Mouse (Mus musculus) embryonic facial prominence, embryonic 15.5 days (tissue): ENCODE results near the gene Ccdc174. TPM values are rescaled to one million over a fixed set of nuclear protein-coding genes. Genes with fewer than 3 reads are reported as not detected.

Source experiments
- ATAC-seq: fragments of 200-750 bp; cut with Nextera tagmentation; 2 replicates; pipeline ENCODE4 v1.8.0; 2017; ENCODE audit warnings: low read depth, moderate TSS enrichment; ENCODE audit not compliant: insufficient number of reproducible peaks, low FRiP score, low TSS enrichment
- H3K27ac ChIP-seq: fragments of 300-500 bp; sonication (generic); replicated peaks from 2 replicates; pipeline ENCODE4 v1.5.1; 2015; ENCODE audit warnings: mild to moderate bottlenecking, inconsistent platforms
- H3K27me3 ChIP-seq: fragments of 300-500 bp; sonication (generic); 2 replicates; pipeline ENCODE4 v1.6.1; 2015; ENCODE audit warnings: inconsistent platforms
- H3K36me3 ChIP-seq: fragments of 300-500 bp; sonication (generic); 2 replicates; pipeline ENCODE4 v1.6.1; 2015; ENCODE audit warnings: mild to moderate bottlenecking, inconsistent platforms
- H3K4me1 ChIP-seq: fragments of 300-500 bp; sonication (generic); 2 replicates; pipeline ENCODE4 v1.6.1; 2015; ENCODE audit warnings: inconsistent platforms
- H3K4me2 ChIP-seq: fragments of 300-500 bp; sonication (generic); replicated peaks from 2 replicates; pipeline ENCODE4 v1.6.1; 2015; ENCODE audit warnings: mild to moderate bottlenecking, inconsistent platforms
- H3K4me3 ChIP-seq: fragments of 300-500 bp; sonication (generic); replicated peaks from 2 replicates; pipeline ENCODE4 v1.5.1; 2015; ENCODE audit warnings: mild to moderate bottlenecking, inconsistent platforms
- H3K9ac ChIP-seq: fragments of 300-500 bp; sonication (generic); 2 replicates; pipeline ENCODE4 v1.6.1; 2015; ENCODE audit warnings: inconsistent platforms
- H3K9me3 ChIP-seq: fragments of 300-500 bp; sonication (generic); replicated peaks from 2 replicates; pipeline ENCODE4 v1.6.1; 2016; ENCODE audit warnings: inconsistent platforms
- WGBS: fragments of 180-500 bp; shearing (Covaris S2); methylation state at CpG from one replicate; pipeline ENCODE4 v1.1.7; 2015; 5-methylcytosine and 5-hydroxymethylcytosine counted together
- polyA plus RNA-seq: library from polyadenylated mRNA; unstranded; fragments of >200 nt; fragmentation: Nextera tagmentation; extraction: Ambion mirVana; gene quantifications from 2 replicates; pipeline ENCODE4 v1.2.1, GENCODE M21; 2015

The Ccdc174 gene
- polyA plus RNA-seq, 1 experiment from 2014 or later: 31.8 TPM

GRCm38 (mm10) chr6:91931231-91931630 lies 53.4 kb downstream of the Ccdc174 start:
- ATAC-seq: no peak
- 48% methylated on average over 5 of the region's 5 CpGs for WGBS
- no peaks in the 10 kb centered on the region for H3K27me3 ChIP-seq
- no peak overlapping the region for H3K9ac ChIP-seq
- H3K36me3 ChIP-seq: no peaks in the 10 kb centered on the region
- no peak overlapping the region for H3K4me3 ChIP-seq
- H3K9me3 ChIP-seq: no peaks in the 10 kb centered on the region
- no peak overlapping the region for H3K4me2 ChIP-seq
- H3K27ac ChIP-seq: no peak overlapping the region
- H3K4me1 ChIP-seq: 0 out of 2 replicates have a peak, but pooled peaks cover 6% of the 10 kb centered on the region

GRCm38 (mm10) chr6:91938491-91938890 lies 60.6 kb downstream of the Ccdc174 start:
- Histone ChIP-seq H3K9me3 (no peaks in the 10 kb centered on the region), H3K27me3 (no peaks in the 10 kb centered on the region), H3K36me3 (no peaks in the 10 kb centered on the region), H3K27ac (no peak overlapping the region), H3K4me1 (0 out of 2 replicates have a peak, but pooled peaks cover 6% of the 10 kb centered on the region), H3K4me3 (no peak overlapping the region), H3K4me2 (no peak overlapping the region), H3K9ac (no peak overlapping the region)
- WGBS: 68% methylated on average over 4 of the region's 4 CpGs
- ATAC-seq: no peak

- no peaks in the 10 kb centered on the region for H3K9me3 ChIP-seq
- no peak for ATAC-seq
- H3K4me3 ChIP-seq: no peak overlapping the region
- H3K27ac ChIP-seq: no peak overlapping the region
- H3K4me1 ChIP-seq: no peaks in the 10 kb centered on the region
- H3K9ac ChIP-seq: no peak overlapping the region
- H3K27me3 ChIP-seq: no peaks in the 10 kb centered on the region
- no peak overlapping the region for H3K4me2 ChIP-seq
- 77% methylated on average over 2 of the region's 2 CpGs for WGBS
- H3K36me3 ChIP-seq: no peaks in the 10 kb centered on the region
Observed at GRCm38 (mm10) chr6:91948426-91948825, 70.6 kb downstream of the Ccdc174 start.

Other genes with a start within 250 kb of the Ccdc174 start
- gene Slc6a6, start 194.0 kb upstream of the Ccdc174 start, polyA plus RNA-seq: 61.6 and 77.5 TPM in 2 replicates
- 1.9 and 2.7 TPM in 2 replicates for gene Grip2, start 50.8 kb upstream of the Ccdc174 start, polyA plus RNA-seq
- gene 4930590J08Rik, start 24.8 kb downstream of the Ccdc174 start, polyA plus RNA-seq: 0.24 and 0.47 TPM in 2 replicates
- gene Fgd5, start 100.8 kb downstream of the Ccdc174 start, polyA plus RNA-seq: 12.0 and 12.2 TPM in 2 replicates
- 25.3 and 25.9 TPM in 2 replicates for gene Nr2c2, start 213.3 kb downstream of the Ccdc174 start, polyA plus RNA-seq